8 mouse cellular contexts compared by ENCODE assay signal in genomic region chr11:5485193-5486011, GRCm38 (mm10). TPM values are rescaled to one million over a fixed set of nuclear protein-coding genes. Genes with fewer than 3 reads are reported as not detected.
A peak's percentile ranks its signal among the peaks of the same experiment; 100 is the strongest.
DNase-seq lines count a peak whose midpoint lies in the region; ATAC-seq lines count a peak whose summit lies in the region.

No protein-coding gene starts in this region.

- peaks cover under 1% of the 10 kb centered on the region for H3K27me3 ChIP-seq in megakaryocyte, embryonic 14.5 days (replicated peaks)

- H3K4me3 ChIP-seq in megakaryocyte, embryonic 14.5 days (replicated peaks) = peak overlapping the region; percentile 92

- ATAC-seq in inflammation-experienced regulatory T-cells, adult 6 months = peak; percentile 94

- peak; percentile 86 for DNase-seq in adrenal gland, adult 2 months
- DNase-seq in embryo, embryonic 10.5 days (ENCODE audit: low spot score) = peak; percentile 96
- peak; percentile 79 for DNase-seq in gastrocnemius, postnatal 14 days
- peak; percentile 55 to 92 for DNase-seq in left cerebral cortex, adult 9 months (ENCODE audit: low spot score in 2 of 2)
- DNase-seq in right cerebral cortex, adult 2 months (ENCODE audit: low spot score in 2 of 2) = peak; percentile 88 to 89
- peak; percentile 68 for DNase-seq in urinary bladder, postnatal 25 days (ENCODE audit: low spot score)

- H3K4me1 ChIP-seq in megakaryocyte, embryonic 14.5 days = peaks cover 22% of the 10 kb centered on the region

- intact Hi-C loops in gastrocnemius, postnatal 14 days (cut with DNase I; ENCODE audit: low total_unique reads) = loop anchor here (5.0 kb wide), 2 partner anchors 37 to 142 kb away; partner anchors contain the start of gene Xbp1

- no peaks in the 10 kb centered on the region for H3K9me3 ChIP-seq in megakaryocyte, embryonic 14.5 days

- peaks cover 21% of the 10 kb centered on the region for H3K36me3 ChIP-seq in megakaryocyte, embryonic 14.5 days (replicated peaks; ENCODE audit: low read length)

RNA-seq across cellular contexts. Expression of gene Xbp1, which starts 35.1 kb away (rescaled TPM):
- 100 to 1,000 TPM; 156 to 162 TPM for total RNA-seq in adrenal gland, adult 2 months (2021)
- polyA plus RNA-seq in adrenal gland, adult 2 months (2012; rRNA removed) = 95.7 and 129 TPM in 2 replicates
- 10 to 100 TPM; 42.7 to 47.5 TPM for total RNA-seq in gastrocnemius, postnatal 14 days (2021)
- polyA plus RNA-seq in inflammation-experienced regulatory T-cells, adult 6 months (2017; shearing (Covaris generic)) = 10 to 100 TPM; 41.8 to 48.9 (median 45.0) TPM
- 49.2 and 62.7 TPM in 2 replicates for polyA plus RNA-seq in megakaryocyte, embryonic 14.5 days (2012; ENCODE audit: insufficient read depth, low replicate concordance)

RNA-seq across cellular contexts. Expression of gene Znrf3, which starts 40.8 kb away (rescaled TPM):
- 10 to 100 TPM; 21.8 to 27.9 TPM for total RNA-seq in adrenal gland, adult 2 months (2021)
- 11.9 and 15.7 TPM in 2 replicates for polyA plus RNA-seq in adrenal gland, adult 2 months (2012; rRNA removed)
- 1 to 10 TPM; 6.5 to 9.3 TPM for total RNA-seq in gastrocnemius, postnatal 14 days (2021)
- polyA plus RNA-seq in inflammation-experienced regulatory T-cells, adult 6 months (2017; shearing (Covaris generic)) = 10 to 100 TPM in 2 of 3 experiments, 1 to 10 TPM in 1; 3.3 to 19.8 (median 17.3) TPM
- 0.30 TPM in 1 of 2 replicates, not detected in the other for polyA plus RNA-seq in megakaryocyte, embryonic 14.5 days (2012; ENCODE audit: insufficient read depth, low replicate concordance)

RNA-seq across cellular contexts. Expression of gene Ccdc117, which starts 56.6 kb away (rescaled TPM):
- total RNA-seq in adrenal gland, adult 2 months (2021) = 10 to 100 TPM; 19.5 to 32.0 TPM
- 5.0 and 6.5 TPM in 2 replicates for polyA plus RNA-seq in adrenal gland, adult 2 months (2012; rRNA removed)
- total RNA-seq in gastrocnemius, postnatal 14 days (2021) = 10 to 100 TPM; 11.0 to 11.1 TPM
- polyA plus RNA-seq in inflammation-experienced regulatory T-cells, adult 6 months (2017; shearing (Covaris generic)) = 1 to 10 TPM; 3.3 to 5.9 (median 3.6) TPM
- polyA plus RNA-seq in megakaryocyte, embryonic 14.5 days (2012; ENCODE audit: insufficient read depth, low replicate concordance) = 1.2 TPM in 1 of 2 replicates, not detected in the other

Comparison
In these comparisons a context has a peak if more than half of its experiments do, and no peak if none do; other contexts are left out.
1. Peak in every context shown above with its lines: DNase-seq, ATAC-seq and H3K4me3 ChIP-seq.